Mouse (Mus musculus) liver, postnatal 0 days (tissue): Measurements from ENCODE around the gene Pcna.

Experiments used
- CTCF ChIP-seq: sonication (generic); IDR thresholded peaks from 2 replicates; pipeline ENCODE4 v1.5.1; 2016; ENCODE audit warnings: antibody characterized with exemption, low read depth
- EP300 ChIP-seq: IDR thresholded peaks from 2 replicates; pipeline ENCODE4 v1.6.1; 2016; ENCODE audit warnings: antibody characterized with exemption, low read depth, mild to moderate bottlenecking

DNA sequence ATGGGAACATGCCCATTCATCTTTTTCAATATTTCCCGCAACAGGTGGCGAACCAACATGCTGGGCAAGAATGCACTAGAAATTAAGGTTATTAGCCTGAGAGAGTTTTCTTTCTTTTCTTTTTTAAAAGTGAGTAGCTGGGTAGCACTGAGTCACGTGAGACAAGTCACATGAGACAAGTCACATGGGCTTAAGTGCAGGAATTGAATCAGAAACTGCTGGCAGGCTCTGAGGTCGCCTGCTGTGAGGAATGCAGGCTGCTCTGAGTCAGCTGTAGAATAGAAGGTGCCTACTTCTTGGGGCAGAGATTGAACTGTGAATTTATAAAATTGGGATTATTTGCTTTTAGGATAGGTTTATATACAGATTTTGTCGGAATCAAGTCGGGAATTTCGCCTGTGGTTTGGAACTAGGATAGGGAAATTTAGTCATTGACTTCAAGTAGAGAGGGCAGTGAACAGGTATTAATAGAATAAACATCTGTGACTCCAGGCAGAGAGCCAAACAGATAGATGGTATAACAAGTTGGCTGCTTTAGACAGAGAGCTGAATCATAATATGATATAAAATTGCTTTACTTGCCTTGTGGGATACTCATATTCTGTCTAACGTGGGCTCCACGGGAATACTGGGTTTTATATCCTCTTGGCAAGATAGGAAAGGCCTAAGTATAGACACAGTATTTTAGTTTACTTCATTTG lies 33.4 kb upstream of the Pcna start:
- TF ChIP-seq EP300 (no peak), CTCF (no peak)
